Mouse (Mus musculus): ENCODE measurements around the gene Fcgrt. TPM values are rescaled to one million over a fixed set of nuclear protein-coding genes. Genes with fewer than 3 reads are reported as not detected.
A peak's percentile ranks its signal among the peaks of the same experiment; 100 is the strongest.

Gene Fcgrt
- polyA plus RNA-seq, 1 experiment from 2014 or later: 29.2 TPM

DNA sequence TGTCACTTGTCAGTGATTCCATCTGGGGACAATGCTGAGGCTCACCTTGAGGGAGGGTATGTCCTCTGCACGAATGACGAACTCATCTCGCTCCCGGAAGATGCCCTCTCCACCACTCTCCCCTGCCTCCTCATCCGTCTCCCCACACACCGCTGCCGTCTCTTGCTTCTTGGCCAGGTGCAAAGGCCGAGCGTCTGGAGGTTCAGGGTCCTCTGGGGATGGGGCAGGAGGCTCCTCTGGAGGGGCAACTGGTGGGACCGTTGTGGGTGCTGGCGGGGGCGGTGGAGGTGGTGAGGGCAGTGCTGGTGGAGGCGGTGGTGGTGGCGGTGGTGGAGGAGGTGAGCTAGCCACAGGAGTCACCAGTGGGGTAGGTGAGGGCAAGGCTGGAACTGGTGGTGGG, 60.3 kb downstream of the Fcgrt start:
- DNase-seq (no peak), ATAC-seq (ENCODE audit: low read depth) (no peak)
- no peaks in the 10 kb centered on the region for H3K27me3 ChIP-seq
- H3K4me3 ChIP-seq (replicated peaks): no peak overlapping the region
- H3K4me1 ChIP-seq (replicated peaks): no peaks in the 10 kb centered on the region
- 92% methylated on average over 14 of the region's 14 CpGs for WGBS (ENCODE audit: insufficient replicate concordance)
- no peak overlapping the region for H3K9ac ChIP-seq
- no peaks in the 10 kb centered on the region for H3K9me3 ChIP-seq (replicated peaks)
- H3K27ac ChIP-seq: no peak overlapping the region
- H3K4me2 ChIP-seq: no peak overlapping the region
- H3K36me3 ChIP-seq: peaks cover 96% of the 10 kb centered on the region

MicroRNAs encoded within 50 kb of the gene (microRNA counts, 519-probe panel; counts per million panel counts)
- 2,235 counts per million, percentile 8 among the panel's probes with 10 or more counts for microRNA mmu-miR-150

Small RNA genes lying within 50 kb of the gene (microRNA-seq; reads per million reads assigned to microRNA genes)
- gene Mir150: 30.0 reads per million, percentile 38 among the genes with 10 or more reads in this experiment
- 47.3 reads per million, percentile 42 among the genes with 10 or more reads in this experiment for gene Mir5121

Other genes with a start within 250 kb of the Fcgrt start
- gene Pnkp, start 246.7 kb downstream of the Fcgrt start, polyA plus RNA-seq (2015; fragmentation: Nextera tagmentation; extraction: Ambion mirVana): 22.8 and 24.2 TPM in 2 replicates
- 50.4 and 57.0 TPM in 2 replicates for gene Ptov1, start 234.1 kb downstream of the Fcgrt start, polyA plus RNA-seq (2015; fragmentation: Nextera tagmentation; extraction: Ambion mirVana)
- 47.2 and 51.2 TPM in 2 replicates for gene Med25, start 211.1 kb downstream of the Fcgrt start, polyA plus RNA-seq (2015; fragmentation: Nextera tagmentation; extraction: Ambion mirVana)
- gene Fuz, start 207.8 kb downstream of the Fcgrt start, polyA plus RNA-seq (2015; fragmentation: Nextera tagmentation; extraction: Ambion mirVana): 7.2 and 7.5 TPM in 2 replicates
- gene Ap2a1, start 174.4 kb downstream of the Fcgrt start, polyA plus RNA-seq (2015; fragmentation: Nextera tagmentation; extraction: Ambion mirVana): 69.5 and 82.4 TPM in 2 replicates
- 0.07 and 0.22 TPM in 2 replicates for gene Tsks, start 160.6 kb downstream of the Fcgrt start, polyA plus RNA-seq (2015; fragmentation: Nextera tagmentation; extraction: Ambion mirVana)
- gene Cpt1c, start 129.0 kb downstream of the Fcgrt start, polyA plus RNA-seq (2015; fragmentation: Nextera tagmentation; extraction: Ambion mirVana): 1.9 and 2.3 TPM in 2 replicates
- gene Prmt1, start 117.3 kb downstream of the Fcgrt start, polyA plus RNA-seq (2015; fragmentation: Nextera tagmentation; extraction: Ambion mirVana): 214 and 220 TPM in 2 replicates
- gene Irf3, start 106.2 kb downstream of the Fcgrt start, polyA plus RNA-seq (2015; fragmentation: Nextera tagmentation; extraction: Ambion mirVana): 41.0 and 42.4 TPM in 2 replicates
- gene Bcl2l12, start 105.1 kb downstream of the Fcgrt start, polyA plus RNA-seq (2015; fragmentation: Nextera tagmentation; extraction: Ambion mirVana): 18.2 and 20.1 TPM in 2 replicates
- gene Scaf1, start 87.5 kb downstream of the Fcgrt start, polyA plus RNA-seq (2015; fragmentation: Nextera tagmentation; extraction: Ambion mirVana): 10.4 and 11.8 TPM in 2 replicates
- gene Rras, start 85.9 kb downstream of the Fcgrt start, polyA plus RNA-seq (2015; fragmentation: Nextera tagmentation; extraction: Ambion mirVana): 14.4 and 15.0 TPM in 2 replicates
- gene Prr12, start 51.0 kb downstream of the Fcgrt start, polyA plus RNA-seq (2015; fragmentation: Nextera tagmentation; extraction: Ambion mirVana): 1.7 and 2.2 TPM in 2 replicates
- gene Nosip, start 41.4 kb downstream of the Fcgrt start, polyA plus RNA-seq (2015; fragmentation: Nextera tagmentation; extraction: Ambion mirVana): 31.5 and 32.0 TPM in 2 replicates
- gene Prrg2, start 41.2 kb downstream of the Fcgrt start, polyA plus RNA-seq (2015; fragmentation: Nextera tagmentation; extraction: Ambion mirVana): 7.1 and 7.8 TPM in 2 replicates
- 35.6 and 38.7 TPM in 2 replicates for gene Rcn3, start 11.6 kb downstream of the Fcgrt start, polyA plus RNA-seq (2015; fragmentation: Nextera tagmentation; extraction: Ambion mirVana)
- 1,277 and 1,372 TPM in 2 replicates for gene Rps11, start 20.6 kb upstream of the Fcgrt start, polyA plus RNA-seq (2015; fragmentation: Nextera tagmentation; extraction: Ambion mirVana)
- 972 and 1,063 TPM in 2 replicates for gene Rpl13a, start 24.9 kb upstream of the Fcgrt start, polyA plus RNA-seq (2015; fragmentation: Nextera tagmentation; extraction: Ambion mirVana)
- gene Gm45713, start 32.4 kb upstream of the Fcgrt start, polyA plus RNA-seq (2015; fragmentation: Nextera tagmentation; extraction: Ambion mirVana): 0.12 and 0.37 TPM in 2 replicates
- gene Flt3l, start 32.6 kb upstream of the Fcgrt start, polyA plus RNA-seq (2015; fragmentation: Nextera tagmentation; extraction: Ambion mirVana): 4.5 and 5.4 TPM in 2 replicates
- gene Pih1d1, start 50.5 kb upstream of the Fcgrt start, polyA plus RNA-seq (2015; fragmentation: Nextera tagmentation; extraction: Ambion mirVana): 51.7 and 54.8 TPM in 2 replicates
- 28.0 and 30.3 TPM in 2 replicates for gene Aldh16a1, start 50.7 kb upstream of the Fcgrt start, polyA plus RNA-seq (2015; fragmentation: Nextera tagmentation; extraction: Ambion mirVana)
- not detected in 2 replicates for gene Slc17a7, start 60.1 kb upstream of the Fcgrt start, polyA plus RNA-seq (2015; fragmentation: Nextera tagmentation; extraction: Ambion mirVana)
- gene Gfy, start 75.7 kb upstream of the Fcgrt start, polyA plus RNA-seq (2015; fragmentation: Nextera tagmentation; extraction: Ambion mirVana): not detected in 2 replicates
- gene Pth2, start 77.1 kb upstream of the Fcgrt start, polyA plus RNA-seq (2015; fragmentation: Nextera tagmentation; extraction: Ambion mirVana): not detected in 2 replicates
- 0.07 and 0.14 TPM in 2 replicates for gene Ccdc155, start 101.0 kb upstream of the Fcgrt start, polyA plus RNA-seq (2015; fragmentation: Nextera tagmentation; extraction: Ambion mirVana)
- 2.6 and 2.8 TPM in 2 replicates for gene Dkkl1, start 108.3 kb upstream of the Fcgrt start, polyA plus RNA-seq (2015; fragmentation: Nextera tagmentation; extraction: Ambion mirVana)
- gene Tead2, start 111.9 kb upstream of the Fcgrt start, polyA plus RNA-seq (2015; fragmentation: Nextera tagmentation; extraction: Ambion mirVana): 11.8 and 12.0 TPM in 2 replicates
- gene Cd37, start 135.3 kb upstream of the Fcgrt start, polyA plus RNA-seq (2015; fragmentation: Nextera tagmentation; extraction: Ambion mirVana): 10.3 and 10.8 TPM in 2 replicates
- not detected in 2 replicates for gene Slc6a16, start 137.2 kb upstream of the Fcgrt start, polyA plus RNA-seq (2015; fragmentation: Nextera tagmentation; extraction: Ambion mirVana)
- gene Slc6a21, start 173.7 kb upstream of the Fcgrt start, polyA plus RNA-seq (2015; fragmentation: Nextera tagmentation; extraction: Ambion mirVana): not detected in 2 replicates
- 0.85 and 1.3 TPM in 2 replicates for gene Trpm4, start 229.9 kb upstream of the Fcgrt start, polyA plus RNA-seq (2015; fragmentation: Nextera tagmentation; extraction: Ambion mirVana)
- gene Hrc, start 231.4 kb upstream of the Fcgrt start, polyA plus RNA-seq (2015; fragmentation: Nextera tagmentation; extraction: Ambion mirVana): 0.12 and 0.15 TPM in 2 replicates